Mouse (Mus musculus) frontal cortex, adult 2 months (tissue): ENCODE results near the gene Dnah11. TPM values are rescaled to one million over a fixed set of nuclear protein-coding genes. Genes with fewer than 3 reads are reported as not detected.

ENCODE experiments used
- DNase-seq, 2 experiments: peaks; one replicate each; pipeline ENCODE4 v3.0.0; 2022; ENCODE audit warnings: low spot score in 1 of 2; ENCODE audit errors: extremely low spot score in 1 of 2
- polyA plus RNA-seq: library from polyadenylated mRNA; depleted of rRNA; stranded (reverse); fragments of >200 nt; gene quantifications from 2 replicates; pipeline ENCODE4 v1.2.3, GENCODE M21; 2012; rRNA removed

The Dnah11 gene
- polyA plus RNA-seq, 1 experiment = 7.2 TPM

GRCm38 (mm10) chr12:117828350-117828749 is 370.5 kb downstream of the Dnah11 start:
- no peak for DNase-seq

Other genes starting within 250 kb of the Dnah11 start
- 12.5 and 13.0 TPM in 2 replicates for gene Sp4, start 102.4 kb upstream of the Dnah11 start, polyA plus RNA-seq